Mouse (Mus musculus) left cerebral cortex, adult 11 months (tissue): Measurements from ENCODE around the gene Ndfip2.

ENCODE experiments used
- DNase-seq: peaks from one replicate; pipeline ENCODE4 v3.0.0; 2022; ENCODE audit warnings: low spot score

Ndfip2 gene

DNA sequence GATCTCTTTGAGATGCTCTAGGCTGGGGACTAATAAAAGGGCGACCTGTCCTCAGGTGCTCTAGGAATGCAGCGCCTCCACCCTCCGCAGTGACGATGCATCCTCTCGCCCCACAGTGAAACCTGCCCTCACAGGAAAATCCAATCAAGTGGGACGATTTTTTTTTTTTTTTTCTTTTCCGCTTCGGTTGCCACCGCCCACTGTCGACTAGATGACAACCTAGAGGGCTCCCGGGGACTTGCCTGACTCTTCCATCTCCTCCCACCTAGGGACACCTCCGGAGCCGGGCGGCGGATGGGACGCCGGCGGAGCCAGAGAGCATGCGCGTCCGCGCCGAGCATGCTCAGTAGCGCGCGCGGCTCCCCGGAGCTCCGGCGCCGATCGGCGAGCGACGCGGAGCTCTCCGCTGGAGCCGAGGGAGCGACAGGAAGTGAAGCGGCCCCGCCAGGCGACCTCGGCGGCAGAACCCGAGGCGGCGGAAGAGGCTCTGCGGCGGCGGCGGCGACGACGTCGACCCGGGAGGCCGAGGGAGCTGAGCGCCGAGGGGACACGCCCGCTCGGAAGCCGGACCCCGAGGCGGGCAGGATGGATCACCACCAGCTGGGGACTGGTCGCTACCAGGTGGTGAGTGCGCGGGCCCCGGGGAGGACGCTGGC, at the start of gene Ndfip2:
Gene Ndfip2, plus strand, starts transcription at position 195 of the 656 bp plus-strand sequence.
- peak; percentile 83 for DNase-seq

GRCm38 (mm10) chr14:105219525-105220376, 38.6 kb upstream of the Ndfip2 start:
- DNase-seq: no peak

DNA sequence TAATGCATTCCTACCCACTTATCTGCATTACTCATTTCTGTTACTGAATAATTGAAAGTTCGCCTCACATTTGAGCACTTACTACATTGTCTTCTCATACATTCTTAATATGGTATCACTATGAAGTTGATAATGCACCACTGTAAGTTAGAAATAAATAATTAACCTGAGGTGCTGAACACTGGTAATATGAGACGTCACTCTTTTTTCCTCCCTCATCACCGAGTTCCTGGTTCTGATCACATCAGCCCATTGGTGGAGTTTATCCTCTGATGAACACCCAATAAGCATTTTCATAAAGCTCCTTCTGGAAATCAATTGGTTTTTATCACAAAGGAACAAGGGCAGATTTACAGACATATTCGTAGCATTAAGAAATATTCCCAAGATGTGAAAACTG, 36.1 kb upstream of the Ndfip2 start:
- DNase-seq: no peak

- DNase-seq: no peak
Observed at GRCm38 (mm10) chr14:105225790-105226189, 32.6 kb upstream of the Ndfip2 start.

DNA sequence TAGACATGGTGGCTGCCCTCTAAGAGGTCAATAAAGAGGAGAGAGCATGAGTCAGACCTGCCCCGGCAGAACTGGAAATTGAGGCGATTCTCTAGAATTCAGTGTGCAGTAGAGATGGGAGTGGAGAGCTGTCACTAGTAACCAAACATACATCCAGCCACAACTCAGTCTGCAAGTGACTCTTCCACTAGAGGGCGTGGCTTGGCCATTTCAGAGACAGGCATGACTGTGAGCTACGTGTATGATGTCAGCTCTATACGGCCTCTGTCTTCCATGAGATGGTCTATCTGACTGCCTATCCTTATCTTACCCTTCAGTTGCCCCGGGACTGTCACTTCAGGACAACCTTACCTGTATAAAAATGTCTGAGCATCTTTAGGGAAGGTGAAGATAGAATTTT, 26.0 kb upstream of the Ndfip2 start:
- peak; percentile 34 for DNase-seq

DNA sequence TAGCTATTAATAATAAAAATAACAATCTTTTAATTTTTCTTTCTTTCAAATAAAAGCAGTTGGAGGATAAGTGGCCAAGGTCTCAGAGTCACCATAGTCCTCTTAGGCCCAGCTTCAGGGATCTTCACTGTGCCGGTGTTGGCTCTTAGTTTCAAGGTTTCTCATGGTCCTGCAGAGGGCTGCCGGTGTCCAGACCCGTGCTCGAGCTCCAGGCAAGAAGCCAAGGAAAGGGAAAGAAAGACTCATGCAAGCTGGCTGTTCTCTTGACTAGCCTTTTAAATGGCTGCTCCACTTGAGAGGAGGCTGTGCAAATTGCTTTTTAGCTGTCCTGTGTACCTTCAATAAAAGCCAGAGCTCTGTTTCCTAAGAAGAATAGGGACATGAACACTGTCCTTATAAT, 21.8 kb upstream of the Ndfip2 start:
- no peak for DNase-seq

DNA sequence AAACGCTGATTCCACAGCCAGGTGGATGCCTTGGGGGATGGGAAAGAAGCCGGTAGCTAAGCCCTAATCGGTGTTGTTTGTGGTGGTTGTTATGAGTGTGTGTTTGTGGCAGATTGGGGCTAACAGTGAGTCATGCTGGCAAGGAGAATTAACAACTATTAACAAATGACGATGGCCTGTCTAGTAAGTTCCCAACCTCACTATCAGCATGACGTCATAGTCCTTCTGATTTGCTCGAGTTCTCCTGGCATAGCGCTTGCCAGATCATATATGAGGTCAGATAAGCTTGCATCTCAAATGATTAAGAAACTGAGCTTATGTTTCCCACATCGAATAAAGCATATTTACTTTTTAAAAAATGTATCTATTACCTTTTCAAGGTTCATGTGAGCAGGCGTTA, 20.6 kb upstream of the Ndfip2 start:
- DNase-seq: no peak

DNA sequence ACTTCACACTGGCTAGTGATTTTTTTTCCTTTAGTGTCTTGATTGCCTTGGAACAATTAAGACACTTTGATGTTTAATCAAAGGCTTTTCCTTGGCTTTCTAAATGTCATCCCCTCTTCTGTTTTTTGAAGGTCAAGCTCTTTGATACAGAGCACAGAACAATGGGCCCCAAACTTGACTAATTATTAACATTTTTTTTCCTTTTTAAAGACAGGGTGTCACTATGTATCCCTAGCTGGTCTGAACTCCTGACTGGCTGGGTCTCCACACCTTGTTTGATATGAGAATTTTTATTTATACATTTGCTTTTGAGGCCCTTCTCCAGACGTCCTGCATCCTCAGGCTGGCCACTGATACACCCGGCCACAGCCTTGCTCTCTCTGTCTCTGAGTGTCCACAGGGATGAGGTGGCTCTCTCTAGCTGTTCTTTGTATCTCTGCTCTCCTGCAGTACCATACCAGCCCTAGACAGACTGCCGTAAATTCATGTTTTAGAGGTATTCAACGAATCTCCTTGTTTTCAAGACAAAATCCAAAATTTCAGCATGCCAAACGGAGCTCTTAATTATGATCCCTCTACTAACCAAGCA, 19.8 kb upstream of the Ndfip2 start:
- DNase-seq: no peak

- no peak for DNase-seq
Observed at GRCm38 (mm10) chr14:105240120-105240519, 18.3 kb upstream of the Ndfip2 start.

DNA sequence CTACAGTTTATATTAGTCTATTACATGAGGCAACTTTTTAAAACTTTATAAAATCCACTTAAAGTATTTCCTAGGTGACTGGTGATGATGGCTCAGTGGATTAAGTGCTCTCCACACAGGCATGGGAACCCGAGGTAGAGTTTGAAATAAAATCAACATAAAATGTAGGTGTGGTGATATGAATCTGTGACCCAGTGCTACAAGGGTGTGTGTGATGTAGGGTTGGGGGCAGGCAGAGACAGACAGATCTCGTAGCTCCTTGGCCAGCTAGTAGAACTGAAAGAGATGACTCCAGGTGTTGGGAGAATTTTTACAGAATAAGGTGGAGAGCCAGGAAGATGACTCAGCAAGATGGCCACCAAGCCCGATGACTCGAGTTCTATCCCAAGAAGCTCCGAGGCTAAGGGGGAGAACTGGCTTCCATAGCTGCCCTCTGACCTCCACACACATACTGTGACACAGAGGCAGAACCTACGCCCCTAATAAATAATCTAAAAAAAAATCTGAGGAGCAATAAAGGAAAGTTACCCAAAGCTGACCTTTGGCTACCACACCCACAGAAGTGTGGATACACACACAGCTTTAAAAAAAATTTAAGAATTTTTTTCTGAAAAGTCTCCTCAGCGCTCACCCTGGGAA, 14.4 kb upstream of the Ndfip2 start:
- no peak for DNase-seq

GRCm38 (mm10) chr14:105251038-105251437, 7.3 kb upstream of the Ndfip2 start:
- DNase-seq: no peak

DNA sequence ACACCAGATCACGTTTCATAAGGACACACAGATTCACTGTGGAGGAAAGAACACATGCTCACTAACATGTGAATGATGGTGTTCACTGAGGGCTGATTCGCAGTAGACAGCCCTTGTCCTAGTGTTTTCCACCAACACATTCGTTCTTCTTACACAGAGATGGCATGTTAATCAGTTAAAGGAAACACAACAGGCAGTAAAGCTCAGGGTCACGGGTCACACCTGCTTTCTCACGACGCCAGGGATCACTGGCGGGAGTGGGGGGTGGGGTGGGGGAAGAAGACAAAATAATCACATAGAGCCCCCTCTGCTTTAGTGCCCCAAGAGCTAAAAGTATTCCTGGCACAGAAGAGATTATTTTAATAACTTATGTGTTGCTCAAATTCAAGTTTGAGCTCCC, 5.1 kb upstream of the Ndfip2 start:
- no peak for DNase-seq

GRCm38 (mm10) chr14:105254401-105254800, 4.0 kb upstream of the Ndfip2 start:
- DNase-seq: no peak

DNA sequence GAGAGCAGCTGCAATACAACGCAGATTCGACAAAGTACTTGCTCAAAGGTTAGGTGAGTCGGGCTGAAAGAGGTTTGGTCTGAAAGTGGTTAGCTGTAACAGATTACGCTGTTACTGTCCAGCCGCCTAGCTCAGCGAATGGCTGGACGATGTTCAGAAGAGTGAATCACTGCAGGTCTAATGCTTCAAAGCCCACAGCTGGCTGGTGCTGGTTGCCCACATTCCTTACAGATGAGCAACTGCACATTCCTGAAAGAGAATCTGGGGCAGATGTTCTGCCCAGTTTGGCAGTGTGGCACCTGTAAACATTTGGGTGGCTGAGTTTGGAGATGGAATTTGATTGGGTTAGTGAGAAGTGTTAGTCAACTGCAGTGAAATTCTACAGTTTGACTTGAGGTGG, 2.8 kb upstream of the Ndfip2 start:
- DNase-seq: no peak

- no peak for DNase-seq
Observed at GRCm38 (mm10) chr14:105259035-105259880, 885 bp downstream of the Ndfip2 start.

GRCm38 (mm10) chr14:105262923-105263322, 4.5 kb downstream of the Ndfip2 start:
- DNase-seq: no peak

GRCm38 (mm10) chr14:105267095-105267494, 8.7 kb downstream of the Ndfip2 start:
- no peak for DNase-seq

- no peak for DNase-seq
Observed at GRCm38 (mm10) chr14:105272030-105272429, 13.7 kb downstream of the Ndfip2 start.

GRCm38 (mm10) chr14:105272539-105272938, 14.2 kb downstream of the Ndfip2 start:
- no peak for DNase-seq

- DNase-seq: no peak
Observed at GRCm38 (mm10) chr14:105275196-105275595, 16.8 kb downstream of the Ndfip2 start.

DNA sequence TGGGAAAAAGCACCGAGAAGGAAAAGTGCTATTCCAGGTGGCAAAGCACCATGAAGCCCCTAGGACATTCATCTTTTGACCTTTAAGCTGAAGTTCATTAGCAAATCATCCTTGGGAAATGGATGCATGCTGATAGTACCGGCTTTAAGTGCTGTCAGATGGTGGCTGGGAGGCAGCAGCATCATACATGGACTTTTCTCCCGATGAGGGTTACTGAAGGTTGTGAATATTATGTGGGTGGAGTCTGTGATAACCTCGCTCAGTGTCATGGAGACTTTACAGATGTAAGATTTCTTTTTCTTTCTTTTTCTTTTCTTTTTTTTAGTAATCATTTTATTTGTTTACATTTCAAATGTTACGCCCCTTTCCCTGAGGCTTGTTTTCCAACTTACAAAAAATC, 18.9 kb downstream of the Ndfip2 start:
- DNase-seq: no peak

DNA sequence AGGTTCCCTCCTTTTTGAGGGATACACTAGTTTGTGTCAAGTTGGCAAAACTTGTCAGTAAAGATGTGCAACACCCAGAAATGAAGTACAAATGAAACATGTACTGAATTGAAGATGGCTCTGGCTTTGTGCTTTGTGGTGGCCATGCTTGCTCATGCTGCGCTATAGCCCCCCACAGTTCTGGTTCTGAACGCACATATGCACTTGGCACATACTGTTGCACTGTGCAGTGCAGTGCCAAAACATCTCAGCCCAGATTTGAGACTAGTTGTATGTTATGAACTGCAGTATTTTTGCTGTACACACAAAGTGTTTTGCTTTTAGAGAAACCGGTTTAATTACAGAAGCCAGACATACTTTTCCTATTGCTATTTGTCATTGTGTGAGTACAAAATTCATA, 25.7 kb downstream of the Ndfip2 start:
- DNase-seq: no peak
